Mouse (Mus musculus) kidney, adult 2 months (tissue): ENCODE data around the gene Eif4g1. TPM values are rescaled to one million over a fixed set of nuclear protein-coding genes. Genes with fewer than 3 reads are reported as not detected.

Experiments used
- DNase-seq: peaks from one replicate; pipeline ENCODE4 v3.0.0; 2021
- H3K27ac ChIP-seq: fragments of 200-500 bp; 2 replicates; pipeline ENCODE4 v1.5.1; 2012; ENCODE audit warnings: low read depth, low read length, control low read depth, inconsistent platforms; ENCODE audit not compliant: insufficient read depth
- H3K27me3 ChIP-seq: fragments of 200-500 bp; replicated peaks from 2 replicates; pipeline ENCODE4 v1.6.1; 2012; ENCODE audit warnings: mild to moderate bottlenecking, moderate library complexity, low read length, inconsistent platforms; ENCODE audit not compliant: control insufficient read depth, insufficient read depth
- H3K36me3 ChIP-seq: fragments of 200-500 bp; 2 replicates; pipeline ENCODE4 v1.6.1; 2012; ENCODE audit warnings: mild to moderate bottlenecking, moderate library complexity, low read length, inconsistent platforms; ENCODE audit not compliant: control insufficient read depth, insufficient read depth
- H3K4me1 ChIP-seq: fragments of 200-500 bp; 2 replicates; pipeline ENCODE4 v1.6.1; 2011; ENCODE audit warnings: low read length; ENCODE audit not compliant: control insufficient read depth, insufficient read depth
- H3K4me3 ChIP-seq: fragments of 200-500 bp; 2 replicates; pipeline ENCODE4 v1.5.1; 2011; ENCODE audit warnings: mild to moderate bottlenecking, low read depth, low read length, control low read depth; ENCODE audit not compliant: insufficient read depth
- CTCF ChIP-seq: fragments of 200-500 bp; conservative IDR thresholded peaks from 2 replicates; pipeline ENCODE4 v1.5.1; 2011; ENCODE audit warnings: low read depth, mild to moderate bottlenecking, control low read depth, low read length, moderate library complexity, mixed read lengths; ENCODE audit not compliant: insufficient read depth, insufficient read length
- POLR2A ChIP-seq: fragments of 200-500 bp; IDR thresholded peaks from one replicate; pipeline ENCODE4 v1.6.1; 2011; ENCODE audit warnings: low read depth, low read length, control low read depth
- WGBS: fragments of 180-500 bp; shearing (Covaris S2); methylation state at CpG from one replicate; pipeline ENCODE4 v1.1.7; 2018; 5-methylcytosine and 5-hydroxymethylcytosine counted together
- polyA plus RNA-seq: library from polyadenylated mRNA; depleted of rRNA; stranded (reverse); fragments of >200 nt; gene quantifications from 2 replicates; pipeline ENCODE4 v1.2.3, GENCODE M21; 2012

Gene Eif4g1
- polyA plus RNA-seq, 1 experiment, result 262 TPM

- Histone ChIP-seq H3K36me3 (peaks cover 14% of the 10 kb centered on the region), H3K27me3 (no peaks in the 10 kb centered on the region), H3K4me3 (no peak overlapping the region), H3K27ac (no peak overlapping the region), H3K4me1 (no peaks in the 10 kb centered on the region)
- TF ChIP-seq CTCF (no peak), POLR2A (no peak)
- no peak for DNase-seq
- WGBS, result 48% methylated on average over 1 of the region's 1 CpGs
These were observed 23.5 kb downstream of the Eif4g1 start for GRCm38 (mm10) chr16:20691617-20692016.

DNA sequence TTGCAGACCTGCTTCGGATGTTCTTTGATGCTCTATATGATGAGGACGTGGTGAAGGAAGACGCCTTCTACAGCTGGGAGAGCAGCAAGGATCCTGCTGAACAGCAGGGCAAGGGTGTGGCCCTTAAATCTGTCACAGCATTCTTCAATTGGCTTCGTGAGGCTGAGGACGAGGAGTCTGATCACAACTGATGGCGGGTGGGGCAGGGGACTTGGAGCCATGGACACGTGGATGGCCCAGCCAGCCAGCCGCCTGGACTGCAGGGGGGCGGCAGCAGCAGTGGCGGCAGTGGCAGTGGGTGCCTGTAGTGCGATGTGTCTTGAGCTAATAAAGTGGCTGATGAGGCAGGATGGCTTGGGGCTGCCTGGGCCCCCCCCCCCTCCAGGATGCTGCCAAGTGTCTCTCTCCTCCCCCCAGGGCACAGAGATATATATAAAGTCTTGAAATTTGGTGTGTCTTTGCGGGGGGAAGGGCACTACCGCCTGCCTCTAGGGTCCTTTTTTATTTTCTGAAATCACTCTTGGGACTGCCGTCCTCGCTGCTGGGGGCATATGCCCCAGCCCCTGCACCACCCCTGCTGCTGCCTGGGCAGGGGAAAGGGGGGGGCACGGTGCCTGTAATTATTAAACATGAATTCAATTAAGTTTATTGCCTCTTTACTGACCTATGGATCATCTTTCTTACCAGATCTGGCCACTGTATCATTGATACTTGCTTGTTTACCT lies 24.3 kb downstream of the Eif4g1 start:
- Histone ChIP-seq H3K27ac (no peak overlapping the region), H3K4me1 (no peaks in the 10 kb centered on the region), H3K36me3 (peaks cover 8% of the 10 kb centered on the region), H3K4me3 (no peak overlapping the region), H3K27me3 (no peaks in the 10 kb centered on the region)
- TF ChIP-seq CTCF, result no peak
- TF ChIP-seq POLR2A, result no peak
- WGBS, result 68% methylated on average over 16 of the region's 16 CpGs
- DNase-seq, result no peak

DNA sequence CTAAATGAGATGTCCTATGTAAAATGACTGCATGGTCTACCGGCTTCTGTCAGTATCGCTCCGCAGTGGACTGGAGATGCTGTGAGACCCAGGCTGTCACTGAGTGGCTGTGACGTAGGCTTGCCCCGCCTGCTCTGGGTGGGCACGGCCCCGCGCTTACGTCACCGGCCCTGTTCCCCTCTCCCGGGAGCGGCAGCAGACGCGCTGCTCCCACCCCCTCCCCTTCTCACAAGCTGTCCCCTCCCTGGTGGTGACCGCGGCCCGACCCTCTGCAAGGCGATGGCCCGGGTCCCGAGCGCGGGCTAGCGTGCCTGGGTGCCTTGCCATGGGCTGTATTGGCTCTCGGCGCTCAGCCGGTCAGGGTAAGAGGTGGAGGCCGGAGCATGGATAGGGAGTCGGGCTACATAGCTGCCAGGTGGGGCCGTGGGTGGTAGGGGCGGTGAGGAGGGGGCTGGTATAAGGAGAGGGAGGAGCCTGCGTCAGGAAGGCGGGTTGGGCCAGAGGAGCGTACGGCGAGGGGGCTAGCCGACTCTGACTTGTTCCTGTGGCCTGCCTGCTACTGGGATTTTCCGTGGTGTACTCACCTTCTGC lies 25.1 kb downstream of the Eif4g1 start, which contains the start of gene Fam131a:
Gene Fam131a (plus strand): TSS at position 131 of the 591 bp plus-strand sequence.
- Histone ChIP-seq H3K4me3 (peak within 1 kb of the TSS; percentile 84), H3K36me3 (peaks cover 4% of the 10 kb centered on the region)
- DNase-seq, result peak; percentile 90

DNA sequence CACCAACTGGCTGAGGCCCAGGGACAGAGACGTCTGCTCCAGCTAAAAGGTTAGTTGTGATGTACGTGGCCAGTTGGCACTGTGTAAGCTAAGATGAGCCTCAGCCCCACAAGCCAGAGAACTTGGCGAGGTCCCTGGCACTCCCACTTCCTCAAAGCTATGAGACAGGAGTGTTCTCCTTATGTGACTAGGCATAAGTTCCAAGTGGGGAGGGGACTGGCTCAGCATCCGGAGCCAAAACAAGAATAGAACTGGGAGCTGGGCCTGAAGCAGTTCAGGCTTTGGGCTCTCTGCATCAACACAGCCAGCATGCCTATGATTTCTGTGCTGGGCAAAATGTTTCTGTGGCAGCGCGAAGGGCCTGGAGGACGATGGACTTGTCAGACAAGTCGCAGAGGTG lies 26.7 kb downstream of the Eif4g1 start:
- DNase-seq, result peak; percentile 46
- TF ChIP-seq CTCF, result no peak
- H3K27me3 ChIP-seq, result no peaks in the 10 kb centered on the region
- no peak overlapping the region for H3K4me3 ChIP-seq
- no peaks in the 10 kb centered on the region for H3K4me1 ChIP-seq
- H3K27ac ChIP-seq, result no peak overlapping the region
- WGBS, result 67% methylated on average over 8 of the region's 8 CpGs
- H3K36me3 ChIP-seq, result peaks cover 3% of the 10 kb centered on the region

More for the DNA sequence above, 25.1 kb downstream of the Eif4g1 start, which contains the start of gene Fam131a:
- H3K27ac ChIP-seq, result 0 out of 2 replicates have a peak within 1 kb of the TSS, but pooled peaks have one; percentile 21
- 2% methylated on average over 37 of the region's 37 CpGs for WGBS
- peak; percentile 51 for TF ChIP-seq POLR2A
- TF ChIP-seq CTCF, result no peak
- H3K4me1 ChIP-seq, result no peaks in the 10 kb centered on the region
- no peaks in the 10 kb centered on the region for H3K27me3 ChIP-seq

DNA sequence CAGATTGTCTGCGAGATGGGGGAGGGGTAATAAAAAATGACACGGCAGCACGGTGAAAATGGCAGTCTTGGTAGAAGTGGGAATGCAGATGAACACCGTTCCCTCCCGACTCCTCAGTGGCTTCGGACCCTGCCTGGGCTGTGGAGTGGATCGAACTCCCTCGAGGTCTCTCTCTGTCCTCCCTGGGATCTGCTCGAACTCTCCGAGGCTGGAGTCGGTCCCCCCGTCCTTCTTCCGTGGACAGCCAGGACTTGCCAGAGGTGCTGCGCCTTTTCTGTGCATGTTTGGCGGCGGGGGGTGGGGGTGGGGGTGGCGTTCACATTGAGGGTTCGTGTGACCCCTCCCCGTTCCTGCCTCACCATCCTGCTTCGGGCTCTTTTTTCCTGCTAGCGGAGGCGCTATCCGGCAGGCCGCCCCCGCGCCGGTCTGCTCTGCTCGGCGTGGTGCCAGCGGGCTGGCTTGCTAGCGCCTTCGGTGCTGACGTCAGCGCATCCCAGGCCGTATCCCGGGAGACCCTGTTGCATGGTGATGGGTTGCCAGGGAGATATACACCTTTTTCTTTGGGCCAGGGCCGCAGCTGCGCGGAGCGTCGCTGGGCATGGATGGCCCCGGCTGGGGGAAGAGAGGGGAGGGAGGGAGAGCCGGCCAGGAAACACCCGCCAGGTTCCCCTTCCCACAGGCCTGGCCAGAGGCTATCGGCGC lies 27.7 kb downstream of the Eif4g1 start:
- Histone ChIP-seq H3K4me3 (peak overlapping the region; percentile 5; the same call in 1 of the 2 replicates), H3K27ac (no peak overlapping the region), H3K4me1 (no peaks in the 10 kb centered on the region), H3K36me3 (no peaks in the 10 kb centered on the region), H3K27me3 (no peaks in the 10 kb centered on the region)
- TF ChIP-seq POLR2A (no peak), CTCF (no peak)
- peak; percentile 90 for DNase-seq
- WGBS, result 5% methylated on average over 45 of the region's 46 CpGs

GRCm38 (mm10) chr16:20699266-20699665 lies 31.2 kb downstream of the Eif4g1 start:
- Histone ChIP-seq H3K4me1 (no peaks in the 10 kb centered on the region), H3K27me3 (no peaks in the 10 kb centered on the region), H3K27ac (no peak overlapping the region), H3K36me3 (no peaks in the 10 kb centered on the region), H3K4me3 (no peak overlapping the region)
- DNase-seq, result no peak
- no peak for TF ChIP-seq CTCF
- no peak for TF ChIP-seq POLR2A
- 92% methylated on average over 5 of the region's 5 CpGs for WGBS

- Histone ChIP-seq H3K36me3 (no peaks in the 10 kb centered on the region), H3K4me3 (no peak overlapping the region), H3K27ac (no peak overlapping the region), H3K4me1 (no peaks in the 10 kb centered on the region), H3K27me3 (no peaks in the 10 kb centered on the region)
- 74% methylated on average over 5 of the region's 5 CpGs for WGBS
- TF ChIP-seq CTCF (no peak), POLR2A (no peak)
- DNase-seq, result no peak
These were observed 31.9 kb downstream of the Eif4g1 start for GRCm38 (mm10) chr16:20700036-20700435.
